Mouse (Mus musculus): Measurements from ENCODE around the gene Sestd1. TPM values are rescaled to one million over a fixed set of nuclear protein-coding genes. Genes with fewer than 3 reads are reported as not detected.

Gene Sestd1
- polyA plus RNA-seq, 1 experiment from 2014 or later, result 35.5 TPM

- H3K36me3 ChIP-seq, result peaks cover 5% of the 10 kb centered on the region; the same call in 1 of the 2 replicates
- H3K27ac ChIP-seq, result no peak overlapping the region
- no peaks in the 10 kb centered on the region for H3K4me1 ChIP-seq
- no peak for ATAC-seq (ENCODE audit: low FRiP score, low read depth)
- no peak overlapping the region for H3K4me3 ChIP-seq
- H3K4me2 ChIP-seq (replicated peaks), result no peak overlapping the region
- no peaks in the 10 kb centered on the region for H3K27me3 ChIP-seq (replicated peaks)
- H3K9ac ChIP-seq, result no peak overlapping the region
- H3K9me3 ChIP-seq, result no peaks in the 10 kb centered on the region
- 88% methylated on average over 5 of the region's 5 CpGs for WGBS
Measured at GRCm38 (mm10) chr2:77200958-77201614, 79.3 kb downstream of the Sestd1 start.

- ATAC-seq (ENCODE audit: low FRiP score, low read depth), result no peak
- Histone ChIP-seq H3K4me2 (replicated peaks) (no peak overlapping the region), H3K27ac (no peak overlapping the region), H3K9ac (no peak overlapping the region), H3K27me3 (replicated peaks) (no peaks in the 10 kb centered on the region), H3K36me3 (peaks cover 5% of the 10 kb centered on the region; the same call in 1 of the 2 replicates), H3K4me1 (no peaks in the 10 kb centered on the region), H3K4me3 (no peak overlapping the region), H3K9me3 (no peaks in the 10 kb centered on the region)
- WGBS, result 93% methylated on average over 4 of the region's 4 CpGs
Measured at GRCm38 (mm10) chr2:77200379-77200778, 80.0 kb downstream of the Sestd1 start.

- Histone ChIP-seq H3K9me3 (no peaks in the 10 kb centered on the region), H3K4me1 (no peaks in the 10 kb centered on the region), H3K4me2 (replicated peaks) (no peak overlapping the region), H3K36me3 (peaks cover 11% of the 10 kb centered on the region; the same call in 1 of the 2 replicates), H3K27ac (no peak overlapping the region), H3K9ac (no peak overlapping the region), H3K4me3 (no peak overlapping the region), H3K27me3 (replicated peaks) (no peaks in the 10 kb centered on the region)
- WGBS, result 85% methylated on average over 5 of the region's 5 CpGs
- no peak for ATAC-seq (ENCODE audit: low FRiP score, low read depth)
Measured at GRCm38 (mm10) chr2:77198246-77198645, 82.1 kb downstream of the Sestd1 start.

GRCm38 (mm10) chr2:77196819-77197218 lies 83.6 kb downstream of the Sestd1 start:
- Histone ChIP-seq H3K9ac (no peak overlapping the region), H3K27ac (no peak overlapping the region), H3K27me3 (replicated peaks) (no peaks in the 10 kb centered on the region), H3K36me3 (peaks cover 6% of the 10 kb centered on the region; the same call in 1 of the 2 replicates), H3K4me3 (no peak overlapping the region), H3K9me3 (no peaks in the 10 kb centered on the region), H3K4me1 (no peaks in the 10 kb centered on the region), H3K4me2 (replicated peaks) (no peak overlapping the region)
- WGBS, result 90% methylated on average over 4 of the region's 4 CpGs
- ATAC-seq (ENCODE audit: low FRiP score, low read depth), result no peak

DNA sequence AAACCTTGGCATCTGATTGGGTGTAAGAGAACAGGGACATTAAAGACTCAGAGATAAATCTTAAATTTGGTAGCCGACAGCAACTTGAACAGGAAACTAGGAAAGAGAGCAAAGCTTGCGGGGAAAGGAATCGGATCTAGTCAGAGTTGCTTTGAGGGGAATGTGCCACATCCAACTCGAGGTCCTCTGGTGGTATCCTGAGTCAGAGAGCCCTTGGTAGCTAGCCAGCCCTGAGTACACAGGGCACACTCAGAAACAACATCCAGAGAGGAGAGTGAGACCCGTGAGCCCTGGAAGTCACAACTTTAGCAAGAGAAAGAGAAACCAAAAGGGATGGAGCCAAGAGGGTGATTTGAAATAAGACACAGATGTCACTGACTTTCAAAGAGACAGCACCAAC lies 85.3 kb downstream of the Sestd1 start:
- WGBS, result 94% methylated on average over 5 of the region's 5 CpGs
- H3K27ac ChIP-seq, result no peak overlapping the region
- H3K27me3 ChIP-seq (replicated peaks), result no peaks in the 10 kb centered on the region
- no peak overlapping the region for H3K4me2 ChIP-seq (replicated peaks)
- no peak overlapping the region for H3K9ac ChIP-seq
- no peaks in the 10 kb centered on the region for H3K4me1 ChIP-seq
- no peak for ATAC-seq (ENCODE audit: low FRiP score, low read depth)
- H3K36me3 ChIP-seq, result peaks cover 16% of the 10 kb centered on the region
- no peaks in the 10 kb centered on the region for H3K9me3 ChIP-seq
- no peak overlapping the region for H3K4me3 ChIP-seq

DNA sequence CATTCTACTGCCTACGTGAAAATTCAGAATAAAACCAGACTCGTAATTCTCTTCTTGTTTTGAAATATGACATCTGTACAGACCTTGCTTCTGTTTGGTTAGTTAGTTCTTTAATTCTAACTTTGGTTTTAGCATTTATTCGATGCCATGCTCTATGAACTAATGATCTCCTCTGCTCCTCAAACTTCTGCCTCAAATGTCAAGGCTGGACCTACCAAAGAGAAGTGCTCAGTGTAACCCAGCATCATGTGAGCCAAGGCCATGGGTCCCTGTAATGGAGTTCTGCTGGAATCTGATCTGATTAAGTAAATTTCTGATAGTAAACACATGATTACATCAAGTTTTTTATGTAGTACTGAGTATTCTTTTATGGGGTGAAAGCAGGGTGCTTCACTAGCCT lies 88.6 kb downstream of the Sestd1 start:
- H3K36me3 ChIP-seq, result peaks cover 35% of the 10 kb centered on the region
- H3K4me3 ChIP-seq, result no peak overlapping the region
- H3K27me3 ChIP-seq (replicated peaks), result no peaks in the 10 kb centered on the region
- ATAC-seq (ENCODE audit: low FRiP score, low read depth), result no peak
- no peaks in the 10 kb centered on the region for H3K9me3 ChIP-seq
- no peak overlapping the region for H3K4me2 ChIP-seq (replicated peaks)
- 94% methylated on average over 3 of the region's 3 CpGs for WGBS
- no peaks in the 10 kb centered on the region for H3K4me1 ChIP-seq
- H3K27ac ChIP-seq, result no peak overlapping the region
- H3K9ac ChIP-seq, result no peak overlapping the region

GRCm38 (mm10) chr2:77190891-77191290 lies 89.5 kb downstream of the Sestd1 start:
- no peak overlapping the region for H3K4me2 ChIP-seq (replicated peaks)
- H3K4me3 ChIP-seq, result no peak overlapping the region
- H3K4me1 ChIP-seq, result no peaks in the 10 kb centered on the region
- H3K9me3 ChIP-seq, result no peaks in the 10 kb centered on the region
- ATAC-seq (ENCODE audit: low FRiP score, low read depth), result no peak
- WGBS, result 92% methylated on average over 7 of the region's 7 CpGs
- H3K36me3 ChIP-seq, result peaks cover 36% of the 10 kb centered on the region
- H3K27me3 ChIP-seq (replicated peaks), result no peaks in the 10 kb centered on the region
- no peak overlapping the region for H3K9ac ChIP-seq
- H3K27ac ChIP-seq, result no peak overlapping the region

GRCm38 (mm10) chr2:77190301-77190700 lies 90.1 kb downstream of the Sestd1 start:
- Histone ChIP-seq H3K4me1 (no peaks in the 10 kb centered on the region), H3K27ac (no peak overlapping the region), H3K9me3 (no peaks in the 10 kb centered on the region), H3K36me3 (peaks cover 40% of the 10 kb centered on the region), H3K4me3 (no peak overlapping the region), H3K4me2 (replicated peaks) (no peak overlapping the region), H3K9ac (no peak overlapping the region), H3K27me3 (replicated peaks) (no peaks in the 10 kb centered on the region)
- WGBS, result 91% methylated on average over 3 of the region's 3 CpGs
- ATAC-seq (ENCODE audit: low FRiP score, low read depth), result no peak

GRCm38 (mm10) chr2:77189671-77190070 lies 90.7 kb downstream of the Sestd1 start:
- Histone ChIP-seq H3K9me3 (no peaks in the 10 kb centered on the region), H3K36me3 (peaks cover 42% of the 10 kb centered on the region), H3K9ac (no peak overlapping the region), H3K4me2 (replicated peaks) (no peak overlapping the region), H3K4me1 (no peaks in the 10 kb centered on the region), H3K4me3 (no peak overlapping the region), H3K27ac (no peak overlapping the region), H3K27me3 (replicated peaks) (no peaks in the 10 kb centered on the region)
- WGBS, result 94% methylated on average over 7 of the region's 7 CpGs
- ATAC-seq (ENCODE audit: low FRiP score, low read depth), result no peak

- Histone ChIP-seq H3K9ac (no peak overlapping the region), H3K4me3 (no peak overlapping the region), H3K9me3 (no peaks in the 10 kb centered on the region), H3K27ac (no peak overlapping the region), H3K36me3 (peaks cover 42% of the 10 kb centered on the region), H3K4me2 (replicated peaks) (no peak overlapping the region), H3K27me3 (replicated peaks) (no peaks in the 10 kb centered on the region), H3K4me1 (no peaks in the 10 kb centered on the region)
- no peak for ATAC-seq (ENCODE audit: low FRiP score, low read depth)
- 93% methylated on average over 3 of the region's 3 CpGs for WGBS
Measured at GRCm38 (mm10) chr2:77187501-77187900, 92.9 kb downstream of the Sestd1 start.

- Histone ChIP-seq H3K36me3 (peaks cover 42% of the 10 kb centered on the region), H3K4me2 (replicated peaks) (no peak overlapping the region), H3K4me1 (no peaks in the 10 kb centered on the region), H3K9ac (no peak overlapping the region), H3K27ac (no peak overlapping the region), H3K27me3 (replicated peaks) (no peaks in the 10 kb centered on the region), H3K9me3 (no peaks in the 10 kb centered on the region), H3K4me3 (no peak overlapping the region)
- WGBS, result 78% methylated on average over 8 of the region's 8 CpGs
- no peak for ATAC-seq (ENCODE audit: low FRiP score, low read depth)
Measured at GRCm38 (mm10) chr2:77186912-77187311, 93.5 kb downstream of the Sestd1 start.

DNA sequence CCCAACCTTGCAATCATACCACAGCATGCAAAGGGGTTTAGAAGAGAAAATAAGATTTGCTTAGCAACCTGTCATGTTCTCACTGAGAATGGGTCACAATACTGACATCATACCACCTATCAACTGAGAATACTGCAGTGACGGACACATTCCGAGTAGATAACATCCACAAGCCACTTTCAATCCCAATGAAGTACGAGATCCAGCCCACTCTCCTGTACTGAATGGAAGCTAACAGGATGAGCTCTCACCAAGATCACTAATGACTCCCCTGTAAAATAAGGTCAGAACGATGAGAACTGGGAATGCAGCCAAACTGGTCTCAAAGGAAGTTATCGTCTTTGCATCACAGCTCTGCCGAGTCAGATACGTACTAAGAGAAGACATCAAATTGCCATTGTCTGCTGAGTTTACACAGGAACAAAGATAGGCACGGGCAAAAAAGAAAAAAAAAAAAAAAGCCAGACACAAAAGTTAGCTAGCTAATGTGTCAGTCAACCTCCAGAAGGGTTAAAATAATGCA lies 96.3 kb downstream of the Sestd1 start:
- no peaks in the 10 kb centered on the region for H3K9me3 ChIP-seq
- no peaks in the 10 kb centered on the region for H3K4me1 ChIP-seq
- no peak for ATAC-seq (ENCODE audit: low FRiP score, low read depth)
- H3K36me3 ChIP-seq, result peaks cover 27% of the 10 kb centered on the region
- H3K4me3 ChIP-seq, result no peak overlapping the region
- 77% methylated on average over 8 of the region's 8 CpGs for WGBS
- no peak overlapping the region for H3K27ac ChIP-seq
- H3K27me3 ChIP-seq (replicated peaks), result no peaks in the 10 kb centered on the region
- H3K9ac ChIP-seq, result no peak overlapping the region
- H3K4me2 ChIP-seq (replicated peaks), result no peak overlapping the region

DNA sequence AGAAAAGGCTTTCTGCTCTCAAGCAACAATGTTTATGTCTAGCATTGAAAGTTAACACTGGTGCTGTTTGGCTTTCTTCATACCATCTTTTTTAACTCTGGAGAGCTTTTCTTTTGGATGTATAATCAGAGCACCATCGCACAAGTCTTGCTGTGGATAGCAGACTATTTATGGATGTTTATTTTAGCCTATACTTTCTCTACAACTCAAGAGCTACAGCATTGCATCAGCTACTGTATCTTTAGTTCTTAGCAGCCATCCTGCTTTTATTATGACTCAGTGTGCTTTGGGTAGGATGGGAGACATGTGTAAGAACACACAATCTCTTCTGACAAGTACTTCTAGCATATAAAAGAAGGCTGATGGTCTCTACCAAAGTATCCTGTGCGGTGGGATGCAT lies 96.7 kb downstream of the Sestd1 start:
- no peaks in the 10 kb centered on the region for H3K4me1 ChIP-seq
- WGBS, result 93% methylated on average over 2 of the region's 2 CpGs
- no peak overlapping the region for H3K4me2 ChIP-seq (replicated peaks)
- H3K4me3 ChIP-seq, result no peak overlapping the region
- H3K9me3 ChIP-seq, result no peaks in the 10 kb centered on the region
- H3K27ac ChIP-seq, result no peak overlapping the region
- peaks cover 27% of the 10 kb centered on the region for H3K36me3 ChIP-seq
- H3K27me3 ChIP-seq (replicated peaks), result no peaks in the 10 kb centered on the region
- no peak overlapping the region for H3K9ac ChIP-seq
- no peak for ATAC-seq (ENCODE audit: low FRiP score, low read depth)
